In genomic region chr1:62648116-62648515, GRCm38 (mm10) we compare ENCODE assay signal across 11 mouse cellular contexts. TPM values are rescaled to one million over a fixed set of nuclear protein-coding genes. Genes with fewer than 3 reads are reported as not detected.
DNase-seq lines count a peak whose midpoint lies in the region; ATAC-seq and TF ChIP-seq lines count a peak whose summit lies in the region.
"Had no signal": no experiment of that assay in that cellular context is flagged by ENCODE, and none has a peak within 500 bp of the region (broad histone marks: within the 10 kb centered on the region; RNA-seq: fewer than 3 reads in every experiment).

No protein-coding gene starts in this region.

- no peak overlapping the region for H3K9ac ChIP-seq in heart, embryonic 14.5 days (ENCODE audit: low read length)
- no peak overlapping the region for H3K9ac ChIP-seq in limb, embryonic 14.5 days (ENCODE audit: low read depth, low read length, severe bottlenecking)

- DNase-seq in heart, postnatal 4 days: no peak
- peak; percentile 36 for DNase-seq in ES-CJ7 (ENCODE audit: low read depth, low spot score)
- DNase-seq in embryo, embryonic 11.5 days (ENCODE audit: low read depth, low spot score): peak; percentile 39
- no peak for DNase-seq in limb, embryonic 14.5 days (ENCODE audit: low spot score)
- no peak for DNase-seq in gastrocnemius, adult 18-20 months (ENCODE audit: low spot score)
- no peak for DNase-seq in thymus, postnatal 0 days (ENCODE audit: low spot score)
- no peak for DNase-seq in left cerebral cortex, adult 11 months (ENCODE audit: low spot score)
- DNase-seq: cerebellum, postnatal 10 days; kidney, postnatal 14 days had no signal

- H3K36me3 ChIP-seq in heart, embryonic 14.5 days (ENCODE audit: control insufficient read depth, insufficient read depth, low read length): no peaks in the 10 kb centered on the region
- H3K36me3 ChIP-seq in limb, embryonic 14.5 days (ENCODE audit: control insufficient read depth, insufficient read depth, low read length): no peaks in the 10 kb centered on the region

- H3K4me2 ChIP-seq in heart, embryonic 14.5 days (ENCODE audit: low read length): peak overlapping the region; percentile 6; the same call in 1 of the 2 replicates
- peak overlapping the region; percentile 14; the same call in 1 of the 2 replicates for H3K4me2 ChIP-seq in limb, embryonic 14.5 days (replicated peaks; ENCODE audit: low read depth, low read length, severe bottlenecking)

- no peaks in the 10 kb centered on the region for H3K27me3 ChIP-seq in heart, embryonic 14.5 days (ENCODE audit: control insufficient read depth, insufficient read depth, low read length)
- no peaks in the 10 kb centered on the region for H3K27me3 ChIP-seq in limb, embryonic 14.5 days (ENCODE audit: control insufficient read depth, insufficient read depth, low read length)
- H3K27me3 ChIP-seq: megakaryocyte, embryonic 14.5 days had no signal

- no peaks in the 10 kb centered on the region for H3K9me3 ChIP-seq in heart, embryonic 14.5 days (ENCODE audit: control insufficient read depth, low read length)
- H3K9me3 ChIP-seq in limb, embryonic 14.5 days (ENCODE audit: control insufficient read depth, low read length): no peaks in the 10 kb centered on the region
- H3K9me3 ChIP-seq: megakaryocyte, embryonic 14.5 days had no signal

- ATAC-seq in heart, embryonic 14.5 days (ENCODE audit: insufficient number of reproducible peaks, insufficient read depth, low FRiP score, low read depth): no peak
- ATAC-seq in limb, embryonic 14.5 days (ENCODE audit: low FRiP score, low read depth): no peak

- 45% methylated on average over 6 of the region's 6 CpGs for WGBS in heart, embryonic 14.5 days
- 23% methylated on average over 6 of the region's 6 CpGs for WGBS in limb, embryonic 14.5 days

- TF ChIP-seq POLR2A in limb, embryonic 14.5 days (IDR thresholded peaks at IDR 0.05; ENCODE audit: borderline replicate concordance, extremely low read depth, insufficient read depth, insufficient read length): no peak

- no peak overlapping the region for H3K4me3 ChIP-seq in heart, embryonic 14.5 days (ENCODE audit: control insufficient read depth in 1 of 2, insufficient read depth in 1 of 2, low read depth in 1 of 2, low read length in 2 of 2)
- H3K4me3 ChIP-seq in limb, embryonic 14.5 days (replicated peaks; ENCODE audit: low read length): no peak overlapping the region
- H3K4me3 ChIP-seq: megakaryocyte, embryonic 14.5 days had no signal

- H3K27ac ChIP-seq in heart, embryonic 14.5 days (replicated peaks in 1 of 2; ENCODE audit: control insufficient read depth in 1 of 2, insufficient read depth in 1 of 2, low read depth in 2 of 2, low read length in 2 of 2): no peak overlapping the region
- no peak overlapping the region for H3K27ac ChIP-seq in limb, embryonic 14.5 days (replicated peaks; ENCODE audit: low read depth, low read length)

- H3K4me1 ChIP-seq in heart, embryonic 14.5 days (ENCODE audit: control insufficient read depth in 2 of 2, insufficient read depth in 2 of 2, low read length in 2 of 2): peaks cover 0 to 9% of the 10 kb centered on the region in 2 experiments; a peak in 3 of 4 replicates
- peaks cover 15% of the 10 kb centered on the region for H3K4me1 ChIP-seq in limb, embryonic 14.5 days (ENCODE audit: control insufficient read depth, insufficient read depth, low read length)
- H3K4me1 ChIP-seq: megakaryocyte, embryonic 14.5 days had no signal

RNA-seq across cellular contexts. Expression of gene Nrp2, which starts 55.0 kb away (rescaled TPM):
- polyA plus RNA-seq in heart, embryonic 14.5 days (2014; fragmentation: Nextera tagmentation; extraction: Ambion mirVana): 6.1 and 7.5 TPM in 2 replicates
- 10 to 100 TPM; 44.7 to 50.9 TPM for total RNA-seq in heart, postnatal 4 days (2021)
- polyA plus RNA-seq in limb, embryonic 14.5 days (2012; rRNA removed): 60.3 and 64.5 TPM in 2 replicates
- polyA plus RNA-seq in limb, embryonic 14.5 days (2014; fragmentation: Nextera tagmentation; extraction: Ambion mirVana): 30.4 and 34.2 TPM in 2 replicates
- total RNA-seq in gastrocnemius, adult 18-20 months (2021): 1 to 10 TPM; 3.7 to 8.0 TPM
- polyA plus RNA-seq in thymus, postnatal 0 days (2015; fragmentation: Nextera tagmentation; extraction: Ambion mirVana): 1.6 and 1.7 TPM in 2 replicates

Comparison
In these comparisons a context has a peak if more than half of its experiments do, and no peak if none do; other contexts are left out.
1. DNase-seq: peak in ES-CJ7 (single experiment) and embryo, embryonic 11.5 days (single experiment); none in heart, postnatal 4 days (single experiment), limb, embryonic 14.5 days (single experiment), gastrocnemius, adult 18-20 months (single experiment), thymus, postnatal 0 days (single experiment) and left cerebral cortex, adult 11 months (single experiment).